Mouse (Mus musculus): ENCODE data around the gene Gm20825.
"Not testable (repeated sequence)": the region's sequence is repeated elsewhere in the genome, so short reads cannot be mapped to it uniquely, and the experiment has no call there.

Gene Gm20825

DNA sequence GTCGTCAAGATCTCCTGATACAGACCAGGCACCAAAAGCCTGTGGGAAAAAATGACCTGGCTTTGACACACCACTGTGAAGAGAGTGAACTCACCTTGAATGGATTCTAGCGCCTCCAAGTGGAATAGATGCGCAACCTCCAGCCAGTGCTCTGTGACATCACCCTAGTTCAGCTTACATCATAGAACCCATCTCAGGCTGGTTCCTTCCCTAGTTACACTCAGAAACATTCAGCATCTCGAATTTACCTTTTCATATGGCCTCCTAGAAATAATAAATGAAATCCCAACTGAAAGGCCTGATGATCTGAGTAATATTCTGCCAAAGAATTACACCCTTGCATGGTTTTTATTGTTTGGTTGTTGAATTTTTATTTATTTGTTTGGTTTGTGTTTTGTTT is at the start of gene Gm20825:
Gene Gm20825, minus strand, starts transcription at position 101 of the 400 bp plus-strand sequence.
- DNase-seq (ENCODE audit: low read depth in 1 of 2, low spot score in 2 of 2): not testable (repeated sequence)

Measured in monocyte, adult 2 months (primary cell).